Mouse (Mus musculus) limb, embryonic 11.5 days (tissue): ENCODE data around the gene Ggnbp2. TPM values are rescaled to one million over a fixed set of nuclear protein-coding genes. Genes with fewer than 3 reads are reported as not detected.
"Not testable (repeated sequence)": the region's sequence is repeated elsewhere in the genome, so short reads cannot be mapped to it uniquely, and the experiment has no call there.

Source experiments
- ATAC-seq: fragments of 200-750 bp; cut with Nextera tagmentation; 2 replicates; pipeline ENCODE4 v1.8.0; 2017; ENCODE audit warnings: low read depth; ENCODE audit not compliant: insufficient number of reproducible peaks, low FRiP score, low TSS enrichment
- DNase-seq: peaks from one replicate; pipeline ENCODE4 v3.0.0-alpha.2; 2015; ENCODE audit warnings: low spot score
- H3K27ac ChIP-seq: fragments of 300-500 bp; sonication (generic); replicated peaks from 2 replicates; pipeline ENCODE4 v1.5.1; 2014; ENCODE audit warnings: low read depth, mild to moderate bottlenecking, low read length
- H3K27me3 ChIP-seq: fragments of 300-500 bp; sonication (generic); 2 replicates; pipeline ENCODE4 v1.6.1; 2014; ENCODE audit warnings: mild to moderate bottlenecking, low read length, mixed read lengths; ENCODE audit not compliant: control insufficient read depth, insufficient read depth
- H3K36me3 ChIP-seq: fragments of 300-500 bp; sonication (generic); 2 replicates; pipeline ENCODE4 v1.6.1; 2014; ENCODE audit warnings: mild to moderate bottlenecking, low read length, moderate library complexity, mixed read lengths; ENCODE audit not compliant: control insufficient read depth, insufficient read depth
- H3K4me1 ChIP-seq: fragments of 300-500 bp; sonication (generic); 2 replicates; pipeline ENCODE4 v1.6.1; 2014; ENCODE audit warnings: low read length, mixed read lengths; ENCODE audit not compliant: control insufficient read depth, insufficient read depth
- H3K4me2 ChIP-seq: fragments of 300-500 bp; sonication (generic); 2 replicates; pipeline ENCODE4 v1.6.1; 2014; ENCODE audit warnings: low read depth, mild to moderate bottlenecking, moderate library complexity; ENCODE audit not compliant: severe bottlenecking
- H3K4me3 ChIP-seq: fragments of 300-500 bp; sonication (generic); 2 replicates; pipeline ENCODE4 v1.5.1; 2014; ENCODE audit warnings: low read depth, low read length
- H3K9ac ChIP-seq: fragments of 300-500 bp; sonication (generic); 2 replicates; pipeline ENCODE4 v1.6.1; 2014; ENCODE audit warnings: mild to moderate bottlenecking, low read length
- H3K9me3 ChIP-seq: fragments of 300-500 bp; sonication (generic); 2 replicates; pipeline ENCODE4 v1.6.1; 2016; ENCODE audit warnings: low read length; ENCODE audit not compliant: control insufficient read depth
- WGBS: fragments of 180-500 bp; shearing (Covaris S2); extraction: QIAGEN DNeasy Blood & Tissue Kit; methylation state at CpG from one replicate; pipeline ENCODE4 v1.1.7; 2014; 5-methylcytosine and 5-hydroxymethylcytosine counted together
- polyA plus RNA-seq: library from polyadenylated mRNA; unstranded; fragments of >200 nt; fragmentation: Nextera tagmentation; extraction: Ambion mirVana; gene quantifications from 2 replicates; pipeline ENCODE4 v1.2.1, GENCODE M21; 2014

Ggnbp2 gene
- polyA plus RNA-seq, 1 experiment from 2014 or later, result 69.3 TPM

- DNase-seq, result no peak
- Histone ChIP-seq H3K9me3 (no peaks in the 10 kb centered on the region), H3K9ac (no peak overlapping the region), H3K4me1 (peaks cover 3% of the 10 kb centered on the region; the same call in 1 of the 2 replicates), H3K36me3 (peaks cover 12% of the 10 kb centered on the region), H3K4me3 (no peak overlapping the region), H3K27me3 (no peaks in the 10 kb centered on the region), H3K27ac (no peak overlapping the region), H3K4me2 (no peak overlapping the region)
- ATAC-seq, result no peak
- WGBS, result 93% methylated on average over 5 of the region's 5 CpGs
These were observed 15.6 kb upstream of the Ggnbp2 start for GRCm38 (mm10) chr11:84886236-84886635.

GRCm38 (mm10) chr11:84885238-84885637 lies 14.6 kb upstream of the Ggnbp2 start:
- no peak overlapping the region for H3K4me3 ChIP-seq
- DNase-seq (no peak), ATAC-seq (no peak)
- WGBS, result 75% methylated on average over 4 of the region's 4 CpGs
- no peaks in the 10 kb centered on the region for H3K9me3 ChIP-seq
- H3K27me3 ChIP-seq, result no peaks in the 10 kb centered on the region
- H3K9ac ChIP-seq, result no peak overlapping the region
- H3K36me3 ChIP-seq, result peaks cover 12% of the 10 kb centered on the region
- peaks cover 3% of the 10 kb centered on the region; the same call in 1 of the 2 replicates for H3K4me1 ChIP-seq
- no peak overlapping the region for H3K4me2 ChIP-seq
- H3K27ac ChIP-seq, result no peak overlapping the region

- Histone ChIP-seq H3K4me2 (no peak overlapping the region), H3K27me3 (no peaks in the 10 kb centered on the region), H3K9ac (no peak overlapping the region), H3K27ac (no peak overlapping the region), H3K9me3 (no peaks in the 10 kb centered on the region), H3K4me3 (no peak overlapping the region), H3K4me1 (peaks cover 3% of the 10 kb centered on the region; the same call in 1 of the 2 replicates), H3K36me3 (peaks cover 8% of the 10 kb centered on the region; the same call in 1 of the 2 replicates)
- WGBS, result 96% methylated on average over 7 of the region's 7 CpGs
- ATAC-seq (no peak), DNase-seq (no peak)
These were observed 11.7 kb upstream of the Ggnbp2 start for GRCm38 (mm10) chr11:84882346-84882745.

GRCm38 (mm10) chr11:84880971-84881370 lies 10.4 kb upstream of the Ggnbp2 start:
- no peaks in the 10 kb centered on the region for H3K27me3 ChIP-seq
- WGBS, result 49% methylated on average over 9 of the region's 9 CpGs
- H3K9ac ChIP-seq, result peak overlapping the region; percentile 86
- DNase-seq, result no peak
- peaks cover 3% of the 10 kb centered on the region; the same call in 1 of the 2 replicates for H3K4me1 ChIP-seq
- no peak for ATAC-seq
- peaks cover 3% of the 10 kb centered on the region; the same call in 1 of the 2 replicates for H3K36me3 ChIP-seq
- peak overlapping the region; percentile 83; the same call in 1 of the 2 replicates for H3K27ac ChIP-seq
- H3K9me3 ChIP-seq, result no peaks in the 10 kb centered on the region
- H3K4me2 ChIP-seq, result peak overlapping the region; percentile 89
- H3K4me3 ChIP-seq, result peak overlapping the region; percentile 82

GRCm38 (mm10) chr11:84880465-84880961 lies 9.9 kb upstream of the Ggnbp2 start:
- WGBS, result under 1% methylated on average over 24 of the region's 24 CpGs
- peak overlapping the region; percentile 89 for H3K4me2 ChIP-seq
- DNase-seq (peak; percentile 72), ATAC-seq (peak; percentile 63)
- H3K4me1 ChIP-seq, result peaks cover 3% of the 10 kb centered on the region; the same call in 1 of the 2 replicates
- H3K27me3 ChIP-seq, result no peaks in the 10 kb centered on the region
- H3K4me3 ChIP-seq, result peak overlapping the region; percentile 82
- peaks cover 3% of the 10 kb centered on the region; the same call in 1 of the 2 replicates for H3K36me3 ChIP-seq
- no peaks in the 10 kb centered on the region for H3K9me3 ChIP-seq
- peak overlapping the region; percentile 83 for H3K27ac ChIP-seq
- H3K9ac ChIP-seq, result peak overlapping the region; percentile 86

GRCm38 (mm10) chr11:84879772-84880464 lies 9.3 kb upstream of the Ggnbp2 start, which contains the start of the genes Myo19 and Pigw:
Gene Myo19, plus strand, starts transcription at chr11:84880148.
Gene Pigw, minus strand, starts transcription at chr11:84880285.
- H3K4me3 ChIP-seq, result peak within 1 kb of the TSS; percentile 82
- peak within 1 kb of the TSS; percentile 89 for H3K4me2 ChIP-seq
- peak within 1 kb of the TSS; percentile 86 for H3K9ac ChIP-seq
- peak; percentile 88 for ATAC-seq
- H3K9me3 ChIP-seq, result no peaks in the 10 kb centered on the region
- under 1% methylated on average over 67 of the region's 81 CpGs for WGBS
- no peaks in the 10 kb centered on the region for H3K27me3 ChIP-seq
- DNase-seq, result peak; percentile 83
- peaks cover 3% of the 10 kb centered on the region; the same call in 1 of the 2 replicates for H3K4me1 ChIP-seq
- H3K36me3 ChIP-seq, result no peaks in the 10 kb centered on the region; the same call in 1 of the 2 replicates
- H3K27ac ChIP-seq, result peak within 1 kb of the TSS; percentile 83

- H3K4me2 ChIP-seq, result peak overlapping the region; percentile 89
- peak overlapping the region; percentile 82 for H3K4me3 ChIP-seq
- no peak for DNase-seq
- H3K9me3 ChIP-seq, result no peaks in the 10 kb centered on the region
- no peaks in the 10 kb centered on the region for H3K36me3 ChIP-seq
- peak overlapping the region; percentile 86 for H3K9ac ChIP-seq
- peak overlapping the region; percentile 83 for H3K27ac ChIP-seq
- ATAC-seq, result no peak
- H3K27me3 ChIP-seq, result no peaks in the 10 kb centered on the region
- H3K4me1 ChIP-seq, result peaks cover 3% of the 10 kb centered on the region; the same call in 1 of the 2 replicates
- 25% methylated on average over 7 of the region's 7 CpGs for WGBS
These were observed 8.6 kb upstream of the Ggnbp2 start for GRCm38 (mm10) chr11:84879007-84879771.

GRCm38 (mm10) chr11:84876020-84876419 lies 5.4 kb upstream of the Ggnbp2 start:
- H3K36me3 ChIP-seq, H3K9me3 ChIP-seq, ATAC-seq, H3K4me3 ChIP-seq, H3K4me2 ChIP-seq, DNase-seq, H3K4me1 ChIP-seq, H3K9ac ChIP-seq, H3K27ac ChIP-seq, H3K27me3 ChIP-seq: not testable (repeated sequence)
- WGBS, result no CpG with 5 or more reads among the region's 1 CpGs
